In the genomic region with DNA sequence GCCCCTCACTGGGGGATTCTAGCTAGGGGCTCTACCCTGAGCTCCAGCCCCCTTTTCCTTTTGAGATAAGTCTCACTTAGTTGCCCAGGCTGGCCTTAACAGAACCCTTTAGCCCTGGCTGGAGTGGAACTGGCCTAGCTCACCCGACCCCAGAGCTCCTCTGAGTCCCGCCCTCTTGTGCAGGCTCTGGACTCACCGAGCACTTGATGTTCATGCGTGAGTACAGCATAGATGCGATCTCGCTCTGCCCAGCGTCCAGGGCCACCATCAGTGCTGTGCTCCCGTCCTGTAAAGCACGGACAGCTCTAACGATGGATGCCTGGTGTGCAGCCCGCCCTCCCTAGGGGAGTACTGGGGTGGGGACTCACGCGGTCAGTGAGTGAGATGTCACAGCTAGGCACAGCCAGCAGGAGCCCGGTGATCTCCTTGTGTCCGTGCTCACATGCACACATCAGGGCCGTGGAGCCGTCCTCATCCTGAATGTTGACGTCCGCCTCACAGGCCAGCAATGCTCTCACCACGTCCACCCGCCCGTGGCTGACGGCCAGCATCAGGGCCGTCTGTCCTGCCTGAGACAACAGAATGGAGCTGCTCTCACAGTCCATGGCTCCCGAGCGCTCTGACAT, we compare ENCODE assay signal across 8 mouse cellular contexts. TPM values are rescaled to one million over a fixed set of nuclear protein-coding genes. Genes with fewer than 3 reads are reported as not detected.
A peak's percentile ranks its signal among the peaks of the same experiment; 100 is the strongest.
DNase-seq lines count a peak whose midpoint lies in the region; ATAC-seq and TF ChIP-seq lines count a peak whose summit lies in the region.

No protein-coding gene starts in this region.

- H3K4me2 ChIP-seq in limb, embryonic 14.5 days (replicated peaks; ENCODE audit: low read depth, low read length, severe bottlenecking) = no peak overlapping the region

- peak overlapping the region; percentile 35 for H3K9ac ChIP-seq in heart, adult 2 months (ENCODE audit: low read depth, low read length)
- H3K9ac ChIP-seq in limb, embryonic 14.5 days (ENCODE audit: low read depth, low read length, severe bottlenecking) = no peak overlapping the region

- no peak overlapping the region for H3K4me3 ChIP-seq in heart, adult 2 months
- H3K4me3 ChIP-seq in limb, embryonic 14.5 days (replicated peaks; ENCODE audit: low read length) = no peak overlapping the region

- no peak for ATAC-seq in limb, embryonic 14.5 days (ENCODE audit: low FRiP score, low read depth)
- ATAC-seq in megakaryocyte-erythroid progenitor cell, adult 5-6 weeks (replicated peaks; ENCODE audit: low FRiP score, low TSS enrichment, poor library complexity, severe bottlenecking) = no peak
- ATAC-seq in granulocyte monocyte progenitor cell, adult 5-6 weeks (replicated peaks; ENCODE audit: poor library complexity, severe bottlenecking) = no peak

- TF ChIP-seq CTCF in heart, adult 2 months (IDR thresholded peaks at IDR 0.05) = no peak

- DNase-seq in left cerebral cortex, postnatal 4 days = peak; percentile 37
- DNase-seq in left cerebral cortex, adult 18-20 months (ENCODE audit: low spot score in 2 of 2) = no peak
- DNase-seq in cerebellum, postnatal 36 days = peak; percentile 56 to 61
- peak; percentile 69 to 78 for DNase-seq in heart, adult 2 months
- DNase-seq in limb, embryonic 14.5 days (ENCODE audit: low spot score) = no peak
- DNase-seq in gastrocnemius, postnatal 36 days = no peak

- H3K36me3 ChIP-seq in heart, adult 2 months (ENCODE audit: control insufficient read depth, insufficient read depth, low read length) = peaks cover 19% of the 10 kb centered on the region
- H3K36me3 ChIP-seq in limb, embryonic 14.5 days (ENCODE audit: control insufficient read depth, insufficient read depth, low read length) = peaks cover 72% of the 10 kb centered on the region

- peak overlapping the region; percentile 61 for H3K27ac ChIP-seq in heart, adult 2 months
- peak overlapping the region; percentile 79 for H3K27ac ChIP-seq in limb, embryonic 14.5 days (replicated peaks; ENCODE audit: low read depth, low read length)

- no peaks in the 10 kb centered on the region for H3K9me3 ChIP-seq in limb, embryonic 14.5 days (ENCODE audit: control insufficient read depth, low read length)

- 0 out of 2 replicates have a peak, but pooled peaks have one; percentile 45 for TF ChIP-seq EP300 in heart, adult 2 months (IDR thresholded peaks at IDR 0.05; ENCODE audit: insufficient read depth, low read depth, low read length)

- no peak for TF ChIP-seq POLR2A in heart, adult 2 months (IDR thresholded peaks at IDR 0.05; ENCODE audit: insufficient read depth, low read depth, low read length)
- no peak for TF ChIP-seq POLR2A in limb, embryonic 14.5 days (IDR thresholded peaks at IDR 0.05; ENCODE audit: borderline replicate concordance, extremely low read depth, insufficient read depth, insufficient read length)

- no peaks in the 10 kb centered on the region for H3K27me3 ChIP-seq in heart, adult 2 months (ENCODE audit: control insufficient read depth, insufficient read depth, low read length)
- no peaks in the 10 kb centered on the region for H3K27me3 ChIP-seq in limb, embryonic 14.5 days (ENCODE audit: control insufficient read depth, insufficient read depth, low read length)

- 49% methylated on average over 26 of the region's 26 CpGs for WGBS in heart, adult 2 months
- 79% methylated on average over 26 of the region's 26 CpGs for WGBS in limb, embryonic 14.5 days

- intact Hi-C loops in left cerebral cortex, postnatal 4 days (cut with DNase I) = no loop called here
- intact Hi-C loops in heart, adult 2 months (cut with DNase I) = loop anchor here (2.0 kb wide), 1 partner anchor 15 kb away; no protein-coding TSS in a partner anchor
- intact Hi-C loops in gastrocnemius, postnatal 36 days (cut with DNase I) = no loop called here

- H3K4me1 ChIP-seq in heart, adult 2 months (ENCODE audit: control insufficient read depth, insufficient read depth, low read length) = peaks cover 20% of the 10 kb centered on the region
- peaks cover 23% of the 10 kb centered on the region for H3K4me1 ChIP-seq in limb, embryonic 14.5 days (ENCODE audit: control insufficient read depth, insufficient read depth, low read length)

- no peaks in the 10 kb centered on the region for H3K79me2 ChIP-seq in heart, adult 2 months (replicated peaks; ENCODE audit: control insufficient read depth, insufficient read depth, low read length)

RNA-seq across cellular contexts. Expression of gene Spc24, which starts 9.6 kb away (rescaled TPM):
- total RNA-seq in left cerebral cortex, postnatal 4 days (2021) = 1 to 10 TPM; 4.9 to 5.9 TPM
- 1 to 10 TPM; 3.1 to 5.0 TPM for total RNA-seq in left cerebral cortex, adult 18-20 months (2021)
- 1 to 10 TPM; 5.1 to 6.8 TPM for total RNA-seq in heart, adult 2 months (2021)
- 6.0 and 6.2 TPM in 2 replicates for polyA plus RNA-seq in heart, adult 2 months (2012; rRNA removed)
- polyA plus RNA-seq in limb, embryonic 14.5 days (2012; rRNA removed) = 64.8 and 68.8 TPM in 2 replicates
- 84.3 and 92.5 TPM in 2 replicates for polyA plus RNA-seq in limb, embryonic 14.5 days (2014; fragmentation: Nextera tagmentation; extraction: Ambion mirVana)
- total RNA-seq in megakaryocyte-erythroid progenitor cell, adult 5-6 weeks (2014; fragmentation: Nextera tagmentation) = 49.0 and 79.0 TPM in 2 replicates
- 77.1 and 107 TPM in 2 replicates for total RNA-seq in megakaryocyte-erythroid progenitor cell, adult 5-6 weeks (2017)
- 31.4 and 46.5 TPM in 2 replicates for total RNA-seq in granulocyte monocyte progenitor cell, adult 5-6 weeks (2014; fragmentation: Nextera tagmentation)
- total RNA-seq in granulocyte monocyte progenitor cell, adult 5-6 weeks (2017) = 117 and 138 TPM in 2 replicates
- 1 to 10 TPM in 1 of 2 experiments, under 1 TPM in 1; 0.64 to 1.8 TPM for total RNA-seq in gastrocnemius, postnatal 36 days (2021)

RNA-seq across cellular contexts. Expression of gene Kank2, which starts 28.9 kb away (rescaled TPM):
- total RNA-seq in left cerebral cortex, postnatal 4 days (2021) = 1 to 10 TPM; 8.7 to 9.7 TPM
- total RNA-seq in left cerebral cortex, adult 18-20 months (2021) = 1 to 10 TPM; 8.4 to 9.1 TPM
- 10 to 100 TPM; 57.3 to 62.9 TPM for total RNA-seq in heart, adult 2 months (2021)
- 45.3 and 52.7 TPM in 2 replicates for polyA plus RNA-seq in heart, adult 2 months (2012; rRNA removed)
- 38.6 and 49.6 TPM in 2 replicates for polyA plus RNA-seq in limb, embryonic 14.5 days (2012; rRNA removed)
- 13.1 and 15.0 TPM in 2 replicates for polyA plus RNA-seq in limb, embryonic 14.5 days (2014; fragmentation: Nextera tagmentation; extraction: Ambion mirVana)
- 0.61 TPM in 1 of 2 replicates, not detected in the other for total RNA-seq in megakaryocyte-erythroid progenitor cell, adult 5-6 weeks (2014; fragmentation: Nextera tagmentation)
- 0.23 TPM in 1 of 2 replicates, not detected in the other for total RNA-seq in megakaryocyte-erythroid progenitor cell, adult 5-6 weeks (2017)
- 1.5 and 2.1 TPM in 2 replicates for total RNA-seq in granulocyte monocyte progenitor cell, adult 5-6 weeks (2014; fragmentation: Nextera tagmentation)
- 0.78 and 1.6 TPM in 2 replicates for total RNA-seq in granulocyte monocyte progenitor cell, adult 5-6 weeks (2017)
- total RNA-seq in gastrocnemius, postnatal 36 days (2021) = 10 to 100 TPM; 12.7 to 13.3 TPM

RNA-seq across cellular contexts. Expression of gene Ldlr, which starts 46.4 kb away (rescaled TPM):
- 10 to 100 TPM; 25.2 to 32.4 TPM for total RNA-seq in left cerebral cortex, postnatal 4 days (2021)
- total RNA-seq in left cerebral cortex, adult 18-20 months (2021) = 10 to 100 TPM; 16.2 to 27.7 TPM
- total RNA-seq in heart, adult 2 months (2021) = 1 to 10 TPM; 3.4 to 4.2 TPM
- polyA plus RNA-seq in heart, adult 2 months (2012; rRNA removed) = 7.2 and 10.2 TPM in 2 replicates
- polyA plus RNA-seq in limb, embryonic 14.5 days (2012; rRNA removed) = 36.9 and 48.0 TPM in 2 replicates
- polyA plus RNA-seq in limb, embryonic 14.5 days (2014; fragmentation: Nextera tagmentation; extraction: Ambion mirVana) = 15.9 and 18.4 TPM in 2 replicates
- total RNA-seq in megakaryocyte-erythroid progenitor cell, adult 5-6 weeks (2014; fragmentation: Nextera tagmentation) = 8.4 and 14.8 TPM in 2 replicates
- 11.5 and 13.9 TPM in 2 replicates for total RNA-seq in megakaryocyte-erythroid progenitor cell, adult 5-6 weeks (2017)
- total RNA-seq in granulocyte monocyte progenitor cell, adult 5-6 weeks (2014; fragmentation: Nextera tagmentation) = 8.9 and 9.0 TPM in 2 replicates
- total RNA-seq in granulocyte monocyte progenitor cell, adult 5-6 weeks (2017) = 13.1 and 15.5 TPM in 2 replicates
- 1 to 10 TPM; 2.4 to 3.5 TPM for total RNA-seq in gastrocnemius, postnatal 36 days (2021)

Comparison
In these comparisons a context has a peak if more than half of its experiments do, and no peak if none do; other contexts are left out.
1. DNase-seq: peak in left cerebral cortex, postnatal 4 days (single experiment), cerebellum, postnatal 36 days (2 of 2) and heart, adult 2 months (2 of 2); none in left cerebral cortex, adult 18-20 months (0 of 2), limb, embryonic 14.5 days (single experiment) and gastrocnemius, postnatal 36 days (0 of 2).
2. RNA of gene Spc24, which starts 9.6 kb away (total RNA-seq): 31.4 to 138 TPM in granulocyte monocyte progenitor cell, adult 5-6 weeks and 49.0 to 107 TPM in megakaryocyte-erythroid progenitor cell, adult 5-6 weeks; 5.1 to 6.8 TPM in heart, adult 2 months, 4.9 to 5.9 TPM in left cerebral cortex, postnatal 4 days, 3.1 to 5.0 TPM in left cerebral cortex, adult 18-20 months and 0.64 to 1.8 TPM in gastrocnemius, postnatal 36 days; every median in the first group is over 4 times any median in the second.
3. RNA of gene Kank2, which starts 28.9 kb away (total RNA-seq): 57.3 to 62.9 TPM in heart, adult 2 months; 12.7 to 13.3 TPM in gastrocnemius, postnatal 36 days, 8.7 to 9.7 TPM in left cerebral cortex, postnatal 4 days, 8.4 to 9.1 TPM in left cerebral cortex, adult 18-20 months, 0.78 to 2.1 TPM in granulocyte monocyte progenitor cell, adult 5-6 weeks and 0.23 to 0.61 TPM in megakaryocyte-erythroid progenitor cell, adult 5-6 weeks; every median in the first group is over 4 times any median in the second.